Mouse (Mus musculus) G1E (cell line): ENCODE measurements around the gene Gm43517.

Experiments used
- CTCF ChIP-seq: IDR thresholded peaks from 2 replicates; pipeline ENCODE4 v1.5.1; 2012; ENCODE audit warnings: low read depth, low read length, inconsistent platforms, mixed read lengths
- POLR2AphosphoS5 ChIP-seq: IDR thresholded peaks from 2 replicates; pipeline ENCODE4 v1.6.1; 2012; ENCODE audit warnings: low read depth, low read length, inconsistent platforms; ENCODE audit not compliant: insufficient replicate concordance
- TAL1 ChIP-seq: conservative IDR thresholded peaks from 2 replicates; pipeline ENCODE4 v1.6.1; 2012; ENCODE audit warnings: low read depth, low read length, inconsistent platforms, mixed read lengths

DNA sequence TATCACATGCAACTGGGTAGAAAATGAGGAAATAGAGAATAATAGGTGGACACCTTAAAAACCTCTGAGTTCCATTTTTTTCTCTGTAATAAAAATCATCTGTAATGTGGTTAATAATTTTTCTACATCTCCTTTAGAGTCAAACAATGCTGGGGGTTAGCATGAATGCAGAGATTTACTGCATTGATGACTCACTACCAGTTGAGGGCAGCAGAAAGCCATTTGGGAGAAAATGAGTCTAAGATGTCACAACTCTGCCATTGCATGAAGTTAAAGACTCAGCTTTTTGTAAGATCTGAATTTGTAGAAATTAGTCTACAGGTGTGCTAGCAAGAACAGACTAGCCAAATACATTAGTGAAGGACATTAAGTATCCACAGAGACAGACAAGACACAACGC, 16.0 kb upstream of the Gm43517 start:
- TF ChIP-seq CTCF, result no peak
- no peak for TF ChIP-seq TAL1
- TF ChIP-seq POLR2AphosphoS5, result no peak
